Mouse (Mus musculus) inflammation-experienced regulatory T-cells, adult 6 months (primary cell): ENCODE results near the gene Defb20. TPM values are rescaled to one million over a fixed set of nuclear protein-coding genes. Genes with fewer than 3 reads are reported as not detected.

Experiments used
- ATAC-seq: one replicate; pipeline ENCODE4 v1.8.0; 2017
- polyA plus RNA-seq, 3 experiments: library from polyadenylated mRNA; unstranded; fragments of 100-300 nt; shearing (Covaris generic); gene quantifications; one replicate each; pipeline ENCODE4 v1.2.1; 2017

Gene Defb20
- polyA plus RNA-seq, 3 experiments from 2014 or later = not detected

- ATAC-seq = no peak
These were observed 23.5 kb downstream of the Defb20 start for GRCm38 (mm10) chr2:152500204-152500862.

- no peak for ATAC-seq
These were observed 24.0 kb downstream of the Defb20 start for GRCm38 (mm10) chr2:152500863-152501229.

GRCm38 (mm10) chr2:152503950-152504349 is 27.1 kb downstream of the Defb20 start:
- no peak for ATAC-seq

- no peak for ATAC-seq
These were observed 34.7 kb downstream of the Defb20 start, which contains the start of gene Defb26 for GRCm38 (mm10) chr2:152511592-152511991. Defb26 (minus strand) TSS chr2:152511692.

- ATAC-seq = no peak
These were observed 39.2 kb downstream of the Defb20 start for GRCm38 (mm10) chr2:152516084-152516483.

- no peak for ATAC-seq
These were observed 41.1 kb downstream of the Defb20 start, which contains the start of gene Defb28 for GRCm38 (mm10) chr2:152517981-152518380. Defb28 (plus strand) TSS chr2:152518255.

Other genes starting within 250 kb of the Defb20 start
- 10 to 100 TPM; 16.1 to 19.1 (median 16.8) TPM for gene Tbc1d20, start 183.2 kb upstream of the Defb20 start, polyA plus RNA-seq
- 10 to 100 TPM; 54.0 to 68.9 (median 63.6) TPM for gene Rbck1, start 144.4 kb upstream of the Defb20 start, polyA plus RNA-seq
- gene Trib3, start 133.0 kb upstream of the Defb20 start, polyA plus RNA-seq = 1 to 10 TPM; 1.7 to 3.5 (median 2.1) TPM
- gene Nrsn2, start 100.4 kb upstream of the Defb20 start, polyA plus RNA-seq = not detected
- gene Sox12, start 79.0 kb upstream of the Defb20 start, polyA plus RNA-seq = under 1 TPM in 2 of 3 experiments, not detected in 1; 0.39 to 0.49 TPM
- under 1 TPM; 0.34 to 0.95 (median 0.93) TPM for gene Zcchc3, start 62.0 kb upstream of the Defb20 start, polyA plus RNA-seq
- not detected for gene 6820408C15Rik, start 61.5 kb upstream of the Defb20 start, polyA plus RNA-seq
- gene Defb23, start 12.4 kb upstream of the Defb20 start, polyA plus RNA-seq = not detected
- not detected for gene Defb22, start 13.1 kb downstream of the Defb20 start, polyA plus RNA-seq
- not detected for gene Defb26, start 34.6 kb downstream of the Defb20 start, polyA plus RNA-seq
- not detected for gene Defb28, start 41.2 kb downstream of the Defb20 start, polyA plus RNA-seq
- not detected for gene Defb29, start 63.0 kb downstream of the Defb20 start, polyA plus RNA-seq
- not detected for gene Gm17416, start 92.3 kb downstream of the Defb20 start, polyA plus RNA-seq
- not detected for gene Defb21, start 95.7 kb downstream of the Defb20 start, polyA plus RNA-seq
- not detected for gene Defb19, start 103.2 kb downstream of the Defb20 start, polyA plus RNA-seq
- gene Defb45, start 122.3 kb downstream of the Defb20 start, polyA plus RNA-seq = not detected
- gene Defb36, start 127.3 kb downstream of the Defb20 start, polyA plus RNA-seq = not detected
- gene Defb25, start 146.0 kb downstream of the Defb20 start, polyA plus RNA-seq = 1 to 10 TPM in 1 of 3 experiments, not detected in 2; 1.4 TPM
- gene Rem1, start 149.9 kb downstream of the Defb20 start, polyA plus RNA-seq = not detected
- 10 to 100 TPM; 61.6 to 72.9 (median 72.1) TPM for gene H13, start 192.4 kb downstream of the Defb20 start, polyA plus RNA-seq
- 1 to 10 TPM; 2.4 to 3.7 (median 2.5) TPM for gene Mcts2, start 210.0 kb downstream of the Defb20 start, polyA plus RNA-seq